Mouse (Mus musculus): ENCODE measurements around the gene Tspan1. TPM values are rescaled to one million over a fixed set of nuclear protein-coding genes. Genes with fewer than 3 reads are reported as not detected.

The Tspan1 gene
- total and polyA plus RNA-seq, 3 experiments = 0.03 to 0.08 TPM; not detected in 1

DNA sequence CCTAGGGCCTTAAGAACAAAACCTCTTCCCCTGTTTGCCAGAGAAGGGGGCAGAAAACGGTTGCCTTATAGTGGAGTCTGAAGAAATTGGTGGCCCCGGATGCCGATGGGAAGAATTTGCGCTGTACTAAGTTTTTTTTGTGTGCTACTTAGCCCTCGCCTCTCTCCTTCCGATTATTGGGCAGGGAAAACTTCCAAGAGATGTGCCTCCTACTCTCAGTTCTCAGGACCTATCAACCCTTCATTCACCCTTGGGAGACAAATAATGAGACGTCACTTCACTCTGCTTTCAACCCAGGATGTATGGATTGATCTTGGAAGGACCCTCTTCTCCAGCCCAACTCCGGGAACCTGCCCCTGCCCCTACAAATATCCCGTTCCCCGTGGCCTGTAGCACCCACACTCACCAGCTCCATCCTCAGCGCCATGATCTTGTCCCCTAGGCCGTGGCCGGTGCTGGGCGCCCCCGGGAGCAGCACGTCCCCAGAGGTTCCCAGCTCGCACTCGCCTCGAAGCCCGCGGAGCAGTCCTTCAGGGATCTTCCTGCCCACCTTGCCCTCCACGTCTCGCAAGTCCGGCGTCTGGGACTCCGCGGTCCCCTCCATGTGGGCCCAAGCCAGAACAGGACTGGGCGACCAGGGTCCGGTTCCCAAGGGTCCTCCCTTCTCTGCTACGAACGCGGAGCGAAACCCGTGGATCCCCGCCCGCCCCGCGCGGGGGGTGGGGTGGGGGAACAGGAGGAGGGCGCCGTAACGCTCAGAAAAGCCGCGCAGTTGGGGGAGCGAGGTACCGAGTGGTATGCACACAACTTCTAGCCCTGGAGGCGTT is 23.3 kb downstream of the Tspan1 start:
- Histone ChIP-seq H3K4me1 (ENCODE audit: control insufficient read depth in 1 of 2, insufficient read depth in 2 of 2, low read length in 2 of 2) (0 out of 4 replicates have a peak, but pooled peaks cover 0 to 3% of the 10 kb centered on the region in 2 experiments), H3K27me3 (ENCODE audit: control insufficient read depth in 1 of 2, insufficient read depth in 2 of 2, low read length in 2 of 2) (no peaks in the 10 kb centered on the region), H3K36me3 (ENCODE audit: control insufficient read depth in 1 of 2, insufficient read depth in 2 of 2, low read length in 2 of 2) (no peaks in the 10 kb centered on the region), H3K79me2 (ENCODE audit: control insufficient read depth, insufficient read depth, low read length, poor library complexity) (no peaks in the 10 kb centered on the region), H3K9ac (ENCODE audit: control insufficient read depth, low read depth, low read length, poor library complexity, severe bottlenecking) (peak overlapping the region; percentile 59), H3K4me3 (ENCODE audit: control insufficient read depth in 1 of 2, insufficient read depth in 1 of 2, low read depth in 2 of 2, low read length in 2 of 2) (peak overlapping the region; percentile 54 to 88), H3K9me3 (replicated peaks; ENCODE audit: insufficient read depth, low read length) (no peaks in the 10 kb centered on the region), H3K27ac (ENCODE audit: control insufficient read depth, low read depth, low read length) (no peak overlapping the region)
- TF ChIP-seq MAZ (IDR thresholded peaks at IDR 0.05; ENCODE audit: low read depth, low read length) = peak; percentile 92
- peak; percentile 99 for TF ChIP-seq MXI1 (IDR thresholded peaks at IDR 0.05; ENCODE audit: low read depth, low read length)
- peak; percentile 17; the same call in 1 of the 2 replicates for TF ChIP-seq UBTF (IDR thresholded peaks at IDR 0.05; ENCODE audit: borderline replicate concordance, insufficient read depth, low read depth, low read length)
- TF ChIP-seq EP300 (IDR thresholded peaks at IDR 0.05; ENCODE audit: low read depth in 1 of 2, low read length in 2 of 2) = peak in 1 of 2 experiments; percentile 25; a peak in 1 of 4 replicates
- no peak for TF ChIP-seq NELFE (IDR thresholded peaks at IDR 0.05; ENCODE audit: low read depth, low read length)
- DNase-seq (ENCODE audit: low read depth, low spot score) = peak; percentile 67

DNA sequence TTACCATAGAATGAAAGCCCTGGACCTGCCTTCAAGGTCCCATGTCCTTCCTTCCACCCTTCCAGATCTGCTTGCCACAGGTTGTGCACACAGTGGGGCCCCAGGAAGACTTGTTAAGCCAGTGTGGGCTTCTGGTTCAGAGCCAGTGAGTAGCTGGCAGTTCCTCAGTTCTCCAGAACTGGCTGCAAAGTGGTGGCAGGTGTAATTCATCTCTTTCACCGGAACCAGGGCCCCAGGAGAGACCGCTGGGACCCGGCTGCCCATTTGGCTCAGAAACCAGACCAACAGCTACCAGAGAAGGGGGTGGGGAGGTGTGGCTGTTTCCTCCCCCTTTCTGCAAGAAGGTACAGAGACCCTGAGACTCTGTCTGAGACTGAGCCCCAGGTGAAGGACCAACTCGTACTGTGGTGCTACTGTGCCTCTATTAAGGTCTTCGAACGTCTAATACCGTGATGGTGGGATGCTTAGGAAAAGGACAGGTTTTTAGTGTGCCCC is 24.0 kb downstream of the Tspan1 start:
- peak overlapping the region; percentile 54 to 88; a peak in 2 of 4 replicates for H3K4me3 ChIP-seq (ENCODE audit: control insufficient read depth in 1 of 2, insufficient read depth in 1 of 2, low read depth in 2 of 2, low read length in 2 of 2)
- H3K9ac ChIP-seq (ENCODE audit: control insufficient read depth, low read depth, low read length, poor library complexity, severe bottlenecking) = no peak overlapping the region
- no peak for DNase-seq (ENCODE audit: low read depth, low spot score)
- no peak overlapping the region for H3K27ac ChIP-seq (ENCODE audit: control insufficient read depth, low read depth, low read length)
- no peak for TF ChIP-seq USF2 (IDR thresholded peaks at IDR 0.05; ENCODE audit: borderline replicate concordance in 1 of 2, insufficient read depth in 1 of 2, low read depth in 1 of 2, low read length in 2 of 2)
- TF ChIP-seq ZKSCAN1 (IDR thresholded peaks at IDR 0.05; ENCODE audit: low read depth, low read length) = no peak
- no peak for TF ChIP-seq POLR2A (IDR thresholded peaks at IDR 0.05; ENCODE audit: control insufficient read depth in 1 of 2, insufficient read depth in 1 of 2, low read depth in 1 of 2, low read length in 2 of 2, poor library complexity in 1 of 2)
- TF ChIP-seq POLR2AphosphoS5 (IDR thresholded peaks at IDR 0.05; ENCODE audit: borderline replicate concordance, low read depth, low read length) = no peak
- TF ChIP-seq RCOR1 (IDR thresholded peaks at IDR 0.05; ENCODE audit: low read depth, low read length) = no peak
- TF ChIP-seq USF1 (IDR thresholded peaks at IDR 0.05; ENCODE audit: low read depth, low read length) = no peak
- no peak for TF ChIP-seq GABPA (IDR thresholded peaks at IDR 0.05; ENCODE audit: low read depth, low read length)
- TF ChIP-seq HCFC1 (IDR thresholded peaks at IDR 0.05; ENCODE audit: low read depth, low read length) = no peak
- no peak for TF ChIP-seq NRF1 (IDR thresholded peaks at IDR 0.05; ENCODE audit: insufficient read depth, low read depth, low read length, poor library complexity, severe bottlenecking)
- TF ChIP-seq E2F4 (IDR thresholded peaks at IDR 0.05; ENCODE audit: borderline replicate concordance, low read depth, low read length) = no peak
- H3K36me3 ChIP-seq (ENCODE audit: control insufficient read depth in 1 of 2, insufficient read depth in 2 of 2, low read length in 2 of 2) = no peaks in the 10 kb centered on the region
- H3K27me3 ChIP-seq (ENCODE audit: control insufficient read depth in 1 of 2, insufficient read depth in 2 of 2, low read length in 2 of 2) = no peaks in the 10 kb centered on the region
- 0 out of 4 replicates have a peak, but pooled peaks cover 0 to 3% of the 10 kb centered on the region in 2 experiments for H3K4me1 ChIP-seq (ENCODE audit: control insufficient read depth in 1 of 2, insufficient read depth in 2 of 2, low read length in 2 of 2)
- no peaks in the 10 kb centered on the region for H3K9me3 ChIP-seq (replicated peaks; ENCODE audit: insufficient read depth, low read length)
- no peaks in the 10 kb centered on the region for H3K79me2 ChIP-seq (ENCODE audit: control insufficient read depth, insufficient read depth, low read length, poor library complexity)

Data from MEL (cell line).